Mouse (Mus musculus) megakaryocyte, embryonic 14.5 days (primary cell): Measurements from ENCODE around the gene Cd68.
"Not testable (repeated sequence)": the region's sequence is repeated elsewhere in the genome, so short reads cannot be mapped to it uniquely, and the experiment has no call there.

Source experiments
- FLI1 ChIP-seq: IDR thresholded peaks from 2 replicates; pipeline ENCODE4 v1.6.1; 2012; ENCODE audit warnings: low read length, inconsistent platforms, mixed read lengths
- GATA1 ChIP-seq: IDR thresholded peaks from 3 replicates; pipeline ENCODE4 v1.6.1; 2012; ENCODE audit warnings: mixed read lengths, low read length, inconsistent platforms, borderline replicate concordance

DNA sequence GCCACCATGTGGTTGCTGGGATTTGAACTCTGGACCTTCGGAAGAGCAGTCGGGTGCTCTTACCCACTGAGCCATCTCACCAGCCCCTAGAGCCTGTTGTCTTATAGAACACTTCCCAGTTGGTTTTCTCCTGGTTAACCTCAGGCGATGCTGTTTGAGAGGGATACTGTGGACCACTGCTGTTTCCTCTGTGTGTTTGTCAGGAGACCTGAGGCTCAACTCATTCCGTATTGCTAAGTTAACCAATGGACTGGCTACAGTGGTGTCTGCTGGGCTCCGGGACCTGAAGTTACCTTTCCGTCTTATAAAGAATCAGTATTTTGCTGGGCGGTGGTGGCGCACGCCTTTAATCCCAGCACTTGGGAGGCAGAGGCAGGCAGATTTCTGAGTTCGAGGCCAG lies 36.9 kb upstream of the Cd68 start:
- not testable (repeated sequence) for TF ChIP-seq GATA1, FLI1
